ENCODE assay signal across 7 mouse cellular contexts in the genomic region with DNA sequence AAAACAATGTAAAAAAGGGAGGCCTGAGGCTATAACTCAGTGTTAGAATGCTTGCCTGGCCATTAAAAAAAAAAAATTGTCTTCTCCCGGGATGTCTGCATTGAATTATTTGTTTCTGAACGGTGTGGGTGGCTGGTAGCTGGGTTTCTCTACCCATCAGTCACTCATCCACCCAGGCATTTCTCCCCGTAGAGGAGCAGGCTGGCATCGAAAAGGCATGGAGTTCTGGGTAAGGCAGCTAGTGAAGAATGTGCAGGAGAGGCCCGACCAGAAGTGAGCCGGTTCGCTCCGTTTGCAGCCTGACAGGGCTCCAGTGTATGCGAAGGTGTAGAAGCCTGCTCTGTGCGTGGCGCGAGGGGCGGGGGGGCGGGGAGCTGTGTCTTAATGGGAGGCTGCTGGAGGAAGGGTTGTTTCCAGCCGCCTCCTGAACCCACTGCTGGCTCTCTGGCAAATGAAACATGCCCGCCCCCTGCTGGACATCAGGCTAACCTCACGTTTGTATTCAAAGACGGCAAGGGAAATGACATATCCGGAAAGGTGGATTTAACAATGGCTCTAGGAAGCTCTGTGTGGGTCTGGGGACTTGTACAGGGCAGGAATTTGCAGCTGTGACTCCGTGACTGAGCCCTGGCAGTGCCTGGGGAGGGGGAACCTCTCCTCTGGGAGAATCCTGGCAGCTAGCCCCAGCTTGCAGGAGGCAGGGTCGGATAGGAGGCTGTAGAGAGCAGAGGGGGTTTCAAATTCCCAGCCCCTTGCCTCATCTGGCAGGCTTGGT. TPM values are rescaled to one million over a fixed set of nuclear protein-coding genes. Genes with fewer than 3 reads are reported as not detected.
DNase-seq lines count a peak whose midpoint lies in the region; ATAC-seq lines count a peak whose summit lies in the region.

No protein-coding gene starts in this region.

- peaks cover 53% of the 10 kb centered on the region for H3K27me3 ChIP-seq in limb, embryonic 10.5 days (ENCODE audit: low read depth, poor library complexity, severe bottlenecking)
- peaks cover 11% of the 10 kb centered on the region; the same call in 1 of the 2 replicates for H3K27me3 ChIP-seq in midbrain, embryonic 14.5 days (ENCODE audit: control insufficient read depth, insufficient read depth, low read length)

- peaks cover 46% of the 10 kb centered on the region for H3K4me1 ChIP-seq in limb, embryonic 10.5 days
- peaks cover 14% of the 10 kb centered on the region for H3K4me1 ChIP-seq in midbrain, embryonic 14.5 days (ENCODE audit: control insufficient read depth, insufficient read depth, low read length)

- ATAC-seq in midbrain, embryonic 14.5 days (ENCODE audit: low FRiP score, low TSS enrichment): peak; percentile 84

- no peaks in the 10 kb centered on the region for H3K9me3 ChIP-seq in limb, embryonic 10.5 days (replicated peaks)
- no peaks in the 10 kb centered on the region for H3K9me3 ChIP-seq in midbrain, embryonic 14.5 days (ENCODE audit: control insufficient read depth, low read length)

- peak overlapping the region; percentile 45 for H3K4me2 ChIP-seq in midbrain, embryonic 14.5 days (ENCODE audit: low read length)

- WGBS in limb, embryonic 10.5 days: 7% methylated on average over 21 of the region's 21 CpGs
- WGBS in midbrain, embryonic 14.5 days: 4% methylated on average over 21 of the region's 21 CpGs

- peak overlapping the region; percentile 38 for H3K4me3 ChIP-seq in limb, embryonic 10.5 days
- H3K4me3 ChIP-seq in midbrain, embryonic 14.5 days (replicated peaks; ENCODE audit: low read depth, low read length): no peak overlapping the region

- H3K9ac ChIP-seq in midbrain, embryonic 14.5 days (replicated peaks; ENCODE audit: low read length): peak overlapping the region; percentile 32; the same call in 1 of the 2 replicates

- peak; percentile 88 for DNase-seq in adrenal gland, adult 2 months
- DNase-seq in embryo, embryonic 11.5 days (ENCODE audit: low read depth, low spot score): peak; percentile 88
- DNase-seq in heart, adult 11 months: peak; percentile 96
- peak; percentile 64 for DNase-seq in kidney, adult 11 months
- DNase-seq in limb, embryonic 10.5 days (ENCODE audit: low spot score): peak; percentile 98
- peak; percentile 96 for DNase-seq in midbrain, embryonic 14.5 days
- peak; percentile 51 for DNase-seq in spleen, adult 12 weeks (ENCODE audit: low spot score)

- no peaks in the 10 kb centered on the region for H3K36me3 ChIP-seq in limb, embryonic 10.5 days
- H3K36me3 ChIP-seq in midbrain, embryonic 14.5 days (ENCODE audit: control insufficient read depth, insufficient read depth, low read length): no peaks in the 10 kb centered on the region

- H3K27ac ChIP-seq in limb, embryonic 10.5 days: peak overlapping the region; percentile 86
- H3K27ac ChIP-seq in midbrain, embryonic 14.5 days (replicated peaks; ENCODE audit: low read depth, low read length): peak overlapping the region; percentile 77

RNA-seq across cellular contexts. Expression of a gene that starts 34.5 kb away (rescaled TPM):
- total RNA-seq in adrenal gland, adult 2 months (2021): 10 to 100 TPM; 30.8 to 36.8 TPM
- 72.4 and 79.8 TPM in 2 replicates for polyA plus RNA-seq in adrenal gland, adult 2 months (2012; rRNA removed)
- 10.5 and 15.4 TPM in 2 replicates for polyA plus RNA-seq in limb, embryonic 10.5 days (2016; fragmentation: Nextera tagmentation; extraction: Ambion mirVana)
- 14.3 and 31.7 TPM in 2 replicates for polyA plus RNA-seq in midbrain, embryonic 14.5 days (2014; fragmentation: Nextera tagmentation; extraction: Ambion mirVana)
